Mouse (Mus musculus) kidney, adult 2 months (tissue): ENCODE measurements around the gene Tex21.

Experiments
- CTCF ChIP-seq: fragments of 200-500 bp; conservative IDR thresholded peaks from 2 replicates; pipeline ENCODE4 v1.5.1; 2011; ENCODE audit warnings: low read depth, mild to moderate bottlenecking, control low read depth, low read length, moderate library complexity, mixed read lengths; ENCODE audit not compliant: insufficient read depth, insufficient read length
- POLR2A ChIP-seq: fragments of 200-500 bp; IDR thresholded peaks from one replicate; pipeline ENCODE4 v1.6.1; 2011; ENCODE audit warnings: low read depth, low read length, control low read depth

DNA sequence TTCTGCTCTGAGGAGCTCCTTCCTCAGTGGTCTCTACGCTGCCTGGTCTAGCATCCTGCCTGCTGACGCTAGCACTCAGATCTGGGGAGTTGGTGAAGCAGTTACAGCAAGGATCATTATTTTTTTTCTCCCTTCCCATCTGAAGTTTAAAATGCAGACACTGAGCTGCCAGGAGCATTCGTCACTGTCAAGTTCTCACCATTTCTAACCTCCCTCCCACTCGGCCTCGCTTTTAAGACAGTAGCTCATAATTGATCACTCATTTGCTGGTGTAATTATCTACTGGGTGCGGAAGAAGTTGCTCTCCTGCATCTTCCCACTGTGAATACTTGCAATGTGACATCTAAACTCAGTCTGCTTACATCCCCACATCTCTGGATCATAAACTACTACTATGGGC is 38.9 kb upstream of the Tex21 start:
- TF ChIP-seq CTCF = no peak
- TF ChIP-seq POLR2A = no peak
